Mouse (Mus musculus) lung, postnatal 36 days (tissue): ENCODE results near the gene Snd1.

Experiments
- DNase-seq: peaks from one replicate; pipeline ENCODE4 v3.0.0; 2022; ENCODE audit warnings: mixed read lengths

Snd1 gene

GRCm38 (mm10) chr6:28982817-28983216 lies 507.9 kb downstream of the Snd1 start:
- no peak for DNase-seq
